Mouse (Mus musculus) MEL (cell line): Measurements from ENCODE around the gene Chst15.

Experiments
- CHD2 ChIP-seq: IDR thresholded peaks from 2 replicates; pipeline ENCODE4 v1.6.1; 2011; ENCODE audit warnings: low read length, improper control_type of control experiment
- CTCF ChIP-seq, 3 experiments: IDR thresholded peaks in 2 of 3; conservative IDR thresholded peaks in 1 of 3; 2 replicates each; pipeline ENCODE4 v1.5.1; 2011 to 2012; ENCODE audit warnings: low read length in 3 of 3, low read depth in 2 of 3, mild to moderate bottlenecking in 2 of 3, improper control_type of control experiment in 1 of 3, inconsistent platforms in 1 of 3, mixed read lengths in 1 of 3, moderate library complexity in 1 of 3; ENCODE audit not compliant: control insufficient read depth in 1 of 3, insufficient read depth in 1 of 3, poor library complexity in 1 of 3, severe bottlenecking in 1 of 3
- GABPA ChIP-seq: IDR thresholded peaks from 2 replicates; pipeline ENCODE4 v1.6.1; 2012; ENCODE audit warnings: low read depth, mild to moderate bottlenecking, inconsistent platforms, low read length, improper control_type of control experiment, moderate library complexity
- GATA1 ChIP-seq: IDR thresholded peaks from 2 replicates; pipeline ENCODE4 v1.6.1; 2011; ENCODE audit warnings: low read depth, low read length, improper control_type of control experiment
- NELFE ChIP-seq: IDR thresholded peaks from 2 replicates; pipeline ENCODE4 v1.6.1; 2011; ENCODE audit warnings: low read depth, low read length, improper control_type of control experiment
- TAL1 ChIP-seq: IDR thresholded peaks from 2 replicates; pipeline ENCODE4 v1.6.1; 2012; ENCODE audit warnings: mild to moderate bottlenecking, inconsistent platforms, low read length, moderate library complexity, mixed read lengths
- USF2 ChIP-seq, 2 experiments: IDR thresholded peaks; 2 replicates each; pipeline ENCODE4 v1.6.1; 2011 to 2012; ENCODE audit warnings: improper control_type of control experiment in 2 of 2, low read length in 2 of 2, borderline replicate concordance in 1 of 2, inconsistent platforms in 1 of 2, low read depth in 1 of 2, mild to moderate bottlenecking in 1 of 2; ENCODE audit not compliant: insufficient read depth in 1 of 2
- ZMIZ1 ChIP-seq: IDR thresholded peaks from 2 replicates; pipeline ENCODE4 v1.6.1; 2012; ENCODE audit warnings: low read depth, mild to moderate bottlenecking, inconsistent platforms, low read length, improper control_type of control experiment, moderate library complexity

DNA sequence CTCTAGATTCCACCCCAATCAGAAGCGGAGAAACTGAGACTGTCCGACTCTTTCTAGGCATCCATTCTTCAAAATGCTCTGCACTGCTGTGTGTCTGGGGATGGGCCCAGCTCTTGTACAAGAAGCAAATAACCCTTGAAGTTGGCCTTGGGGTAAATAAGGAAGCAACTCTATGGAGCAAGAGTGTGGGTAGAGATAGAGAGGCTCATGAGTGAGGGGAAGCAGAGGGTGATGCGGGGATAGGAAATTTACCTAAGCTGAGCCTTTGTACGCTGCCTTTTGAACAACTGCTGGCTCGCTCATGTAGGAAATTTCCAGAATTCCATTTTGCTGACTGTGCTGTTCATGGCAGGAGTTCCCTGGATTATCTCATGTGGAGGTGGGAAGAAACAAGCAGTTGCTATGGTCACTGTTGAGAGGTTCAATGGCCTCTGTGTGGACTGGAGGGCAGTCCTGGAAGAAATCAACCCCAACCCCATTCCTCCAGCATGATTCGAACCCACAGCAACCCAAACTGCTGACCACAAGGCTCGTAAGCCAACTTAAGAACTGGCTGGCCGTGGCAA is 89.9 kb downstream of the Chst15 start:
- no peak for TF ChIP-seq GATA1
- TF ChIP-seq TAL1: no peak
- TF ChIP-seq NELFE: no peak
- TF ChIP-seq ZMIZ1: no peak
- TF ChIP-seq USF2 (IDR thresholded peaks at IDR 0.05; ENCODE audit: borderline replicate concordance in 1 of 2, insufficient read depth in 1 of 2, low read depth in 1 of 2, low read length in 2 of 2): no peak
- no peak for TF ChIP-seq GABPA
- no peak for TF ChIP-seq CHD2
- TF ChIP-seq CTCF (IDR thresholded peaks at IDR 0.05 in 2 of 3, conservative IDR thresholded peaks at IDR 0.05 in 1 of 3; ENCODE audit: control insufficient read depth in 1 of 3, insufficient read depth in 1 of 3, low read depth in 2 of 3, low read length in 3 of 3, poor library complexity in 1 of 3, severe bottlenecking in 1 of 3): no peak
